Mouse (Mus musculus) MEL (cell line): ENCODE measurements around the gene Zp3. TPM values are rescaled to one million over a fixed set of nuclear protein-coding genes. Genes with fewer than 3 reads are reported as not detected.

Experiments
- DNase-seq: peaks from one replicate; pipeline ENCODE4 v3.0.0; 2011; ENCODE audit warnings: low read depth, low spot score
- H3K27ac ChIP-seq: 2 replicates; pipeline ENCODE4 v1.5.1; 2012; ENCODE audit warnings: low read depth, mild to moderate bottlenecking, control low read depth, low read length, moderate library complexity; ENCODE audit not compliant: control insufficient read depth
- H3K27me3 ChIP-seq, 2 experiments: fragments of 150-350 bp in 1 of 2; sonication (generic) in 1 of 2; 2 replicates each; pipeline ENCODE4 v1.6.1; 2012; ENCODE audit warnings: low read length in 2 of 2, mild to moderate bottlenecking in 2 of 2, improper control_type of control experiment in 1 of 2, moderate library complexity in 1 of 2; ENCODE audit not compliant: insufficient read depth in 2 of 2, control insufficient read depth in 1 of 2
- H3K36me3 ChIP-seq, 2 experiments: 2 replicates each; pipeline ENCODE4 v1.6.1; 2012 to 2014; ENCODE audit warnings: low read length in 2 of 2, improper control_type of control experiment in 1 of 2, inconsistent platforms in 1 of 2, mild to moderate bottlenecking in 1 of 2; ENCODE audit not compliant: insufficient read depth in 2 of 2, control insufficient read depth in 1 of 2
- H3K4me1 ChIP-seq, 2 experiments: fragments of 150-350 bp in 1 of 2; sonication (generic) in 1 of 2; 2 replicates each; pipeline ENCODE4 v1.6.1; 2012; ENCODE audit warnings: low read length in 2 of 2, improper control_type of control experiment in 1 of 2, mild to moderate bottlenecking in 1 of 2; ENCODE audit not compliant: insufficient read depth in 2 of 2, control insufficient read depth in 1 of 2
- H3K4me3 ChIP-seq, 2 experiments: fragments of 150-350 bp in 1 of 2; sonication (generic) in 1 of 2; 2 replicates each; pipeline ENCODE4 v1.5.1; 2012; ENCODE audit warnings: low read depth in 2 of 2, low read length in 2 of 2, mild to moderate bottlenecking in 2 of 2, moderate library complexity in 2 of 2, control low read depth in 1 of 2, improper control_type of control experiment in 1 of 2; ENCODE audit not compliant: control insufficient read depth in 1 of 2, insufficient read depth in 1 of 2
- H3K79me2 ChIP-seq: 2 replicates; pipeline ENCODE4 v1.6.1; 2012; ENCODE audit warnings: mild to moderate bottlenecking, low read length, moderate library complexity; ENCODE audit not compliant: control insufficient read depth, poor library complexity, insufficient read depth
- H3K9ac ChIP-seq: 2 replicates; pipeline ENCODE4 v1.6.1; 2012; ENCODE audit warnings: low read depth, mild to moderate bottlenecking, control low read depth, low read length, moderate library complexity; ENCODE audit not compliant: control insufficient read depth, poor library complexity, severe bottlenecking
- H3K9me3 ChIP-seq: fragments of 150-350 bp; sonication (generic); replicated peaks from 2 replicates; pipeline ENCODE4 v1.6.1; 2012; ENCODE audit warnings: mild to moderate bottlenecking, low read length, improper control_type of control experiment, moderate library complexity; ENCODE audit not compliant: insufficient read depth
- CHD1 ChIP-seq: IDR thresholded peaks from 2 replicates; pipeline ENCODE4 v1.6.1; 2012; ENCODE audit warnings: low read depth, mild to moderate bottlenecking, inconsistent platforms, low read length, improper control_type of control experiment
- CTCF ChIP-seq, 3 experiments: IDR thresholded peaks in 2 of 3; conservative IDR thresholded peaks in 1 of 3; 2 replicates each; pipeline ENCODE4 v1.5.1; 2011 to 2012; ENCODE audit warnings: low read length in 3 of 3, low read depth in 2 of 3, mild to moderate bottlenecking in 2 of 3, improper control_type of control experiment in 1 of 3, inconsistent platforms in 1 of 3, mixed read lengths in 1 of 3, moderate library complexity in 1 of 3; ENCODE audit not compliant: control insufficient read depth in 1 of 3, insufficient read depth in 1 of 3, poor library complexity in 1 of 3, severe bottlenecking in 1 of 3
- E2F4 ChIP-seq: IDR thresholded peaks from 2 replicates; pipeline ENCODE4 v1.6.1; 2011; ENCODE audit warnings: low read depth, low read length, improper control_type of control experiment, borderline replicate concordance
- HCFC1 ChIP-seq: IDR thresholded peaks from 2 replicates; pipeline ENCODE4 v1.6.1; 2012; ENCODE audit warnings: low read depth, mild to moderate bottlenecking, inconsistent platforms, low read length, improper control_type of control experiment, moderate library complexity
- KAT2A ChIP-seq: conservative IDR thresholded peaks from 2 replicates; pipeline ENCODE4 v1.6.1; 2012; ENCODE audit warnings: low read depth, low read length, improper control_type of control experiment, inconsistent platforms
- MAX ChIP-seq: IDR thresholded peaks from 2 replicates; pipeline ENCODE4 v1.6.1; 2011; ENCODE audit warnings: low read length, improper control_type of control experiment
- MXI1 ChIP-seq: IDR thresholded peaks from 2 replicates; pipeline ENCODE4 v1.6.1; 2011; ENCODE audit warnings: mild to moderate bottlenecking, low read depth, low read length, improper control_type of control experiment
- MYB ChIP-seq: IDR thresholded peaks from 2 replicates; pipeline ENCODE4 v1.6.1; 2011; ENCODE audit warnings: mild to moderate bottlenecking, low read depth, low read length, improper control_type of control experiment
- NELFE ChIP-seq: IDR thresholded peaks from 2 replicates; pipeline ENCODE4 v1.6.1; 2011; ENCODE audit warnings: low read depth, low read length, improper control_type of control experiment
- POLR2AphosphoS2 ChIP-seq: IDR thresholded peaks from 2 replicates; pipeline ENCODE4 v1.6.1; 2011; ENCODE audit warnings: low read length, improper control_type of control experiment
- POLR2AphosphoS5 ChIP-seq: IDR thresholded peaks from 2 replicates; pipeline ENCODE4 v1.6.1; 2012; ENCODE audit warnings: low read depth, borderline replicate concordance, mild to moderate bottlenecking, inconsistent platforms, low read length, moderate library complexity, mixed read lengths
- RAD21 ChIP-seq: IDR thresholded peaks from 2 replicates; pipeline ENCODE4 v1.6.1; 2011; ENCODE audit warnings: mild to moderate bottlenecking, low read depth, low read length, improper control_type of control experiment
- SIN3A ChIP-seq: IDR thresholded peaks from 2 replicates; pipeline ENCODE4 v1.6.1; 2012; ENCODE audit warnings: low read length, improper control_type of control experiment, inconsistent platforms
- SMC3 ChIP-seq: IDR thresholded peaks from 2 replicates; pipeline ENCODE4 v1.6.1; 2011; ENCODE audit warnings: low read depth, low read length, improper control_type of control experiment
- TBP ChIP-seq: IDR thresholded peaks from 2 replicates; pipeline ENCODE4 v1.8.0; 2011; ENCODE audit warnings: low read depth, low read length, improper control_type of control experiment
- USF1 ChIP-seq: IDR thresholded peaks from 2 replicates; pipeline ENCODE4 v1.6.1; 2014; ENCODE audit warnings: low read depth, mild to moderate bottlenecking, inconsistent platforms, low read length, improper control_type of control experiment, moderate library complexity
- USF2 ChIP-seq, 2 experiments: IDR thresholded peaks; 2 replicates each; pipeline ENCODE4 v1.6.1; 2011 to 2012; ENCODE audit warnings: improper control_type of control experiment in 2 of 2, low read length in 2 of 2, borderline replicate concordance in 1 of 2, inconsistent platforms in 1 of 2, low read depth in 1 of 2, mild to moderate bottlenecking in 1 of 2; ENCODE audit not compliant: insufficient read depth in 1 of 2
- ZC3H11A ChIP-seq: IDR thresholded peaks from 2 replicates; pipeline ENCODE4 v1.6.1; 2012; ENCODE audit warnings: low read depth, mild to moderate bottlenecking, inconsistent platforms, low read length, improper control_type of control experiment
- ZMIZ1 ChIP-seq: IDR thresholded peaks from 2 replicates; pipeline ENCODE4 v1.6.1; 2012; ENCODE audit warnings: low read depth, mild to moderate bottlenecking, inconsistent platforms, low read length, improper control_type of control experiment, moderate library complexity
- ZNF384 ChIP-seq: IDR thresholded peaks from 2 replicates; pipeline ENCODE4 v1.6.1; 2012; ENCODE audit warnings: low read depth, mild to moderate bottlenecking, inconsistent platforms, low read length, improper control_type of control experiment
- polyA plus RNA-seq, 2 experiments: library from polyadenylated mRNA; stranded (reverse) in 1 of 2; unstranded in 1 of 2; fragments of >175 nt in 1 of 2; fragments of >200 nt in 1 of 2; gene quantifications; 2 replicates each; pipeline versions ENCODE4 v1.2.1 to v1.2.4; 2012; ENCODE audit warnings: low replicate concordance in 2 of 2, low read depth in 1 of 2; ENCODE audit not compliant: insufficient read length in 2 of 2, insufficient read depth in 1 of 2, missing spikeins in 1 of 2
- total RNA-seq: library from RNA; depleted of rRNA; stranded (reverse); fragments of 300-350 nt; gene quantifications from 2 replicates; pipeline ENCODE4 v1.2.3, GENCODE M21; 2012

Gene Zp3
- total and polyA plus RNA-seq, 3 experiments: not detected

DNA sequence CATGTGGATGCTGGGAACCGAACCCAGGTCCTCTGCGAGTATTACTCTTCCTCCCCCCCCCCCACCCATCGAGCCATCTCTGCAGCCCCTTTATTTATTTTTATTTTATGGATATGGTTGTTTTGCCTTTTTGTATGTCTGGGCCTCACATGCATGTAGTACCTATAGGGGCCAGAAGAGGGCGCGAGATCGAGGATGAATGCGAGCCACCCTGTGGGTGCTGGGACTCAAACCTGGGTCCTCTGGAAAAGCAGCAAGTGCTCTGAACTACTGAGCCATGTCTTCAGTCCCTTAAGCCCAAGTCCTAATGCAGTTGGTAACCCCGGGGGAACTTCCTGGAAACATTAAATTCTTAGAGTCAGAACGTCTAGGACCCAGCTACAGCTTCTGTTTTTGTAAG lies 13.0 kb upstream of the Zp3 start:
- H3K27ac ChIP-seq: no peak overlapping the region
- H3K9ac ChIP-seq: no peak overlapping the region
- H3K4me1 ChIP-seq: peaks cover under 1 to 4% of the 10 kb centered on the region in 2 experiments; a peak in 3 of 4 replicates
- TF ChIP-seq ZC3H11A (peak; percentile 13; the same call in 1 of the 2 replicates), TBP (no peak), ZMIZ1 (no peak), RAD21 (no peak), USF2 (IDR thresholded peaks at IDR 0.05; ENCODE audit: borderline replicate concordance in 1 of 2, insufficient read depth in 1 of 2, low read depth in 1 of 2, low read length in 2 of 2) (no peak), MAX (no peak), KAT2A (no peak), USF1 (no peak), E2F4 (no peak), SIN3A (no peak), POLR2AphosphoS5 (no peak), MXI1 (no peak), HCFC1 (no peak), SMC3 (peak; percentile 39; the same call in 1 of the 2 replicates), NELFE (no peak), CTCF (IDR thresholded peaks at IDR 0.05 in 2 of 3, conservative IDR thresholded peaks at IDR 0.05 in 1 of 3; ENCODE audit: control insufficient read depth in 1 of 3, insufficient read depth in 1 of 3, low read depth in 2 of 3, low read length in 3 of 3, poor library complexity in 1 of 3, severe bottlenecking in 1 of 3) (peak; percentile 58 to 74 (median 73))
- DNase-seq: peak; percentile 75
- H3K27me3 ChIP-seq: no peaks in the 10 kb centered on the region
- H3K9me3 ChIP-seq: no peaks in the 10 kb centered on the region
- H3K36me3 ChIP-seq: peaks cover 0 to 4% of the 10 kb centered on the region in 2 experiments; a peak in 2 of 4 replicates
- H3K4me3 ChIP-seq: no peak overlapping the region
- H3K79me2 ChIP-seq: peaks cover 4% of the 10 kb centered on the region; the same call in 1 of the 2 replicates

DNA sequence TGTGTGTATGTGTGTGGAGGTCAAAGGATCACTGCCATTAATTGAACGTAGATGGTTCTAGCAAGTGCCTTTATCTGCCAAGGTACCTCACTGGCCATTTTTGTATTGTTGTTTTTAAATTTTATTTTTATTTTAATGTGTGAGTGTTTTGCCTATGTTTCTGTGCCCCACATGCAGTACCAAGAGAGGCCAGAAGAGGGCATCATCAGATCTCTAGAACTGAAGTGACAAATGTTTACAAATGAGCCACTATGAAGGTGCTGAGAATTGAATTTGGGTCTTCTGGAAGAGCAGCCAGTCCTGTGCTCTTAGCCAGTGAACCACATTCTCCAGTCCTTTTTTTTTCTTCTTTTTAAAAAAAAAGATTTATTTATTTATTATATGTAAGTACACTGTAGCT lies 11.1 kb upstream of the Zp3 start:
- no peak for TF ChIP-seq CHD1
- peak; percentile 62 for TF ChIP-seq RAD21
- TF ChIP-seq MYB: no peak
- TF ChIP-seq POLR2AphosphoS2: no peak
- TF ChIP-seq ZC3H11A: peak; percentile 52
- TF ChIP-seq ZMIZ1: no peak
- TF ChIP-seq CTCF (IDR thresholded peaks at IDR 0.05 in 2 of 3, conservative IDR thresholded peaks at IDR 0.05 in 1 of 3; ENCODE audit: control insufficient read depth in 1 of 3, insufficient read depth in 1 of 3, low read depth in 2 of 3, low read length in 3 of 3, poor library complexity in 1 of 3, severe bottlenecking in 1 of 3): peak; percentile 47 to 88 (median 83); a peak in 5 of 6 replicates
- peak; percentile 67 for TF ChIP-seq SMC3
- peak; percentile 25; the same call in 1 of the 2 replicates for TF ChIP-seq ZNF384
- no peaks in the 10 kb centered on the region for H3K9me3 ChIP-seq
- peak; percentile 81 for DNase-seq
- no peaks in the 10 kb centered on the region for H3K36me3 ChIP-seq
- H3K4me1 ChIP-seq: no peaks in the 10 kb centered on the region
- no peaks in the 10 kb centered on the region for H3K79me2 ChIP-seq
- H3K4me3 ChIP-seq: no peak overlapping the region
- peaks cover 0 to 2% of the 10 kb centered on the region in 2 experiments; a peak in 1 of 4 replicates for H3K27me3 ChIP-seq
- no peak overlapping the region for H3K27ac ChIP-seq
- no peak overlapping the region for H3K9ac ChIP-seq
